Mouse (Mus musculus): ENCODE results near the gene Pde9a.

GRCm38 (mm10) chr17:31418804-31419597 is 33.0 kb downstream of the Pde9a start:
- no peak for TF ChIP-seq POLR2A (IDR thresholded peaks at IDR 0.05; ENCODE audit: insufficient read length, low read depth)
- TF ChIP-seq MAX (IDR thresholded peaks at IDR 0.05; ENCODE audit: low read depth), result no peak
- TF ChIP-seq CEBPB (IDR thresholded peaks at IDR 0.05; ENCODE audit: insufficient read depth, poor library complexity, severe bottlenecking), result no peak
- TF ChIP-seq TCF3 (IDR thresholded peaks at IDR 0.05; ENCODE audit: insufficient read length, low read depth), result no peak

Data from myocyte (in vitro differentiated cells).